Mouse (Mus musculus) c-Kit-positive CD71-positive TER-119-negative erythroid progenitor cells, embryonic 14.5 days (primary cell): ENCODE data around the gene Hspa1b.
A peak's percentile ranks its signal among the peaks of the same experiment; 100 is the strongest.

Experiments used
- DNase-seq: peaks from one replicate; pipeline ENCODE4 v3.0.0-alpha.2; 2013; ENCODE audit warnings: low read depth

The Hspa1b gene

DNA sequence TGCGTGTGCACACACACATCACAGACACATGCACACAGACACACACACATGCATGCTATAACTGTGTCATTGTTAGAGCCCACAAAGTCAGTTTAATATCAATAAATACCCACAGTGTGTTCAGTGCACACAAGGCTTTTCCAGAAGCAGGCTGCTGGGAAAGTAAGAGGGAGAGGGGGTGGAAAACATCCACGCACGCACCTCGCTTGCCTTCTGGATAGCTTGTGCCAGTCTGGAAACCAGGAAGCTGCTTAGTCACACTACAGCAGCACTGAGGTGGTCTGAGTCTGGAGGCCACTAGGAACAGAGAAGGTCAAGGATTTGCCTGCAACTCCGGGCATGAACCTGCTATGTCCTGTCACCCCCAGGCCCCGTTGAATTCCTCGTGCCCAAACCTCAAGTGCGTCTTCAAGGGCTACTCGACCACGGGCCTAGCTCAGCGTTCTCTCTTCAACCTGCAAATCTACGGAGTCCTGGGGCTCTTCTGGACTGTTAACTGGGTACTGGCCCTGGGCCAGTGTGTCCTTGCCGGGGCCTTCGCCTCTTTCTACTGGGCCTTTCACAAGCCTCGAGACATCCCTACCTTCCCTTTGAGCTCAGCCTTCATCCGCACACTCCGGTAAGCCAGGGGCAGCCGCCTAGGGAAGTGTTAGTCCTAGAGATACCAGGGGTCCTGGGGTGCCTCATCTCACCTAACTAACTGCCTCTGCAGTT, 31.6 kb downstream of the Hspa1b start:
- no peak for DNase-seq

GRCm38 (mm10) chr17:34924258-34924657, 34.8 kb downstream of the Hspa1b start:
- no peak for DNase-seq

DNA sequence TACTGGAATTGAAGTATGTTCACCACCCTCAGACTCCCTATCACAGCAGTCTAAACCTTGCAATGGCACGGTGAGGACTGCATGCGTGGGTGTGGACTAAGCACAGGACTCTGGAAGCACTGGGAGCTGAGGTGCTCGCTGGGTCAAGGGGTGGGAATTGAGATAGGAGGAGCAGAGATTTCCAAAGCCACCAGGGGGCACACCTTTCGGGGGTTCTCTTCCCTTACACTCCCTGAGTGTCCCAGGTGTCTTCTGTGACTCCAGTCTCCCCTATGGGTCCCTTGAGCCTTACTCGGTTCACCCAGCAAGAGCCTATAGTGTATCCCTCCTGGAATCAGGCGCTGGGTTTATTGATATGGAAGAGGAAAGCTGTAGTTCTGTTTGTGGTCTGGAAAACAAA, 36.1 kb downstream of the Hspa1b start:
- no peak for DNase-seq

GRCm38 (mm10) chr17:34917188-34917587, 41.9 kb downstream of the Hspa1b start:
- DNase-seq = no peak

GRCm38 (mm10) chr17:34916316-34916715, 42.7 kb downstream of the Hspa1b start:
- DNase-seq = no peak

DNA sequence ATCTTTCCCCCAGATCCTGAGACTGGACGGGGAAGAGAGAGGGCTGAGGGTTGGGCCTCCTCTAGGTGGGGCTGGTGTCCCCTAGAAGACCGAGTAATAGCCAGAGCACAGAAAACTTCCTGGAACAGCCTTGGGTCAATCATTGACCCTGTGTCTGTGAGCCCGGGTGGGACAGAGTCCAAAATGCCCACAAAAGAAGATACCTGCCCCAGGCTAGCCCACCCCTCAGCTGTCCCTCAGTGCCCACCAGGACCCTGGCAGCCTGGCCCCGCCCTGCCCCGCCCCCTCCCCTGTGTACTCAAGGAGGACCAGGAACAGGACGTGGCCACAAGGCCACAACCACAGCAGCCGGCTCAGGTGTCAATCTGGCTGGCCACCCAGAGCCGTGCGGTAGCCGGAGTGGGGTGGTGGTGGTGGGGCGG, 43.6 kb downstream of the Hspa1b start:
- DNase-seq = no peak

GRCm38 (mm10) chr17:34913930-34914665, 44.9 kb downstream of the Hspa1b start, which contains the start of gene Slc44a4:
Slc44a4 (plus strand) TSS chr17:34914466.
- no peak for DNase-seq

DNA sequence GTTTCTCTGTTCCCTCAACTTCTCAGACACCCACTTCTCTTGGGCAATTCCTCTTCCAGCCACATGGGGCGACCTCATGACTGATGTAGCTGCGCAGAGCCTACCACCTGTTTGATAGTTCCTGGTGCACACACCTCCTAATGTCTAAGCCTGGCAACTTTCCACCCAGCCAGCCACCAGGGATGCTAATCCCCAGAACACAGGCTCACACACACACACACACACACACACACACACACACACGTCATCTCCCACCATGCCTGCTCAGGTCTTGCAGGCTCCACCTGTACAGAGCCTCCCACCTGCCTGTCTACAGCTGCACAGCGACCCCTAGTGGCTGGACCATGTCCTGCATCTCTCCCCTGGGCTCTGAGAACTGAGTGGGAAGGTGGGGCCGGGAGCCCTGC, 47.1 kb downstream of the Hspa1b start:
- DNase-seq = peak; percentile 73

DNA sequence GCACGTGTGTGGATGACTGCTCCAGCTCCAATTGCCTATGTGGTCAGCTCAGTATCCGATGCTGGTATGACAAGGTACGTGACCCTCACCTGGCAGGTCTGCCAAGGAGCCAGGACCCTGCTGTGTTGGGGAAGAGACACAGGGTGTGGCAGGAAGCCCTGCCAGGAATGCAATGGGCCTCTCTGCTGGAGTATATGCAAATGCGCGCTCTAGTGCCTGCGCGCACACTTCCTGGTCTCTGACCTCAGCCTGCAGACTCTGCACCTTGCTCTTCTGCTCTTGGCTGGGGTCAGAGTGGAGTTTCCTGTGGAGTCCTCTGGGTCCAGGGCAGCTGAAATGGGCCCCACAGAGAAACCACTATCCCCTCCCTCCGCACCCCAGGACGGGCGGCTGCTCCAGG, 48.1 kb downstream of the Hspa1b start:
- DNase-seq = no peak
